Mouse (Mus musculus): Measurements from ENCODE around the gene 4933434E20Rik.

DNA sequence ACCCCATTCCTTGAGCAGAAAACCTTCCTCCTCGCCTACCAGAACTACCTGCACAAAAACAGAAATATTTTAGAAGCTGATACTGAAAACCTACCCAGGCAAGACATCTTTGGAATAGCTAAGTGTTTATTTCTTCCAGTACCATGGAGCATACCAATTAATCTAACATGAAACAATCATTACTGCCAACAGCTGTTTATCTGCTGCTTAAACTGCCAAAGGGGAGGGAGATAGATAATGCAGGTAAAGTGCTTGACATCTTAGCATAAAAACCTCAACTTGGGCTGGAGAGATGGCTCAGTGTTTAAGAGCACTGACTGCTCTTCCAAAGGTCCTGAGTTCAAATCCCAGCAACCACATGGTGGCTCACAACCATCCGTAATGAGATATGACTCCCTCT is 16.8 kb upstream of the 4933434E20Rik start:
- TF ChIP-seq POLR2A (IDR thresholded peaks at IDR 0.05; ENCODE audit: control insufficient read depth, extremely low read depth, insufficient read depth, low read length, poor library complexity) (no peak), CTCF (IDR thresholded peaks at IDR 0.05; ENCODE audit: borderline replicate concordance, control insufficient read depth, extremely low read depth, insufficient read depth, low read length, poor library complexity) (no peak)

Measured in thymus, adult 2 months (tissue).